Mouse (Mus musculus) heart, embryonic 14.5 days (tissue): Measurements from ENCODE around the gene Frmd6. TPM values are rescaled to one million over a fixed set of nuclear protein-coding genes. Genes with fewer than 3 reads are reported as not detected.

Source experiments
- ATAC-seq: fragments of 200-750 bp; cut with Nextera tagmentation; 2 replicates; pipeline ENCODE4 v1.8.0; 2017; ENCODE audit warnings: low read depth, moderate TSS enrichment; ENCODE audit not compliant: insufficient number of reproducible peaks, insufficient read depth, low FRiP score
- H3K27ac ChIP-seq, 2 experiments: fragments of 200-500 bp in 1 of 2; fragments of 300-500 bp in 1 of 2; sonication (generic) in 1 of 2; replicated peaks in 1 of 2; 2 replicates each; pipeline ENCODE4 v1.5.1; 2012 to 2014; ENCODE audit warnings: low read depth in 2 of 2, low read length in 2 of 2, control low read depth in 1 of 2, mild to moderate bottlenecking in 1 of 2, mixed read lengths in 1 of 2; ENCODE audit not compliant: control insufficient read depth in 1 of 2, insufficient read depth in 1 of 2
- H3K27me3 ChIP-seq: fragments of 300-500 bp; sonication (generic); 2 replicates; pipeline ENCODE4 v1.6.1; 2014; ENCODE audit warnings: mild to moderate bottlenecking, low read length, control low read depth; ENCODE audit not compliant: control insufficient read depth, insufficient read depth
- H3K36me3 ChIP-seq: fragments of 300-500 bp; sonication (generic); 2 replicates; pipeline ENCODE4 v1.6.1; 2014; ENCODE audit warnings: mild to moderate bottlenecking, control low read depth, low read length, mixed read lengths; ENCODE audit not compliant: control insufficient read depth, insufficient read depth
- H3K4me1 ChIP-seq, 2 experiments: fragments of 200-500 bp in 1 of 2; fragments of 300-500 bp in 1 of 2; sonication (generic) in 1 of 2; 2 replicates each; pipeline ENCODE4 v1.6.1; 2012 to 2014; ENCODE audit warnings: low read length in 2 of 2, control low read depth in 1 of 2, mixed read lengths in 1 of 2; ENCODE audit not compliant: control insufficient read depth in 2 of 2, insufficient read depth in 2 of 2
- H3K4me2 ChIP-seq: fragments of 300-500 bp; sonication (generic); 2 replicates; pipeline ENCODE4 v1.6.1; 2014; ENCODE audit warnings: mild to moderate bottlenecking, low read length
- H3K4me3 ChIP-seq, 2 experiments: fragments of 200-500 bp in 1 of 2; fragments of 300-500 bp in 1 of 2; sonication (generic) in 1 of 2; 2 replicates each; pipeline ENCODE4 v1.5.1; 2012 to 2014; ENCODE audit warnings: low read length in 2 of 2, mild to moderate bottlenecking in 2 of 2, control low read depth in 1 of 2, low read depth in 1 of 2, moderate library complexity in 1 of 2; ENCODE audit not compliant: control insufficient read depth in 1 of 2, insufficient read depth in 1 of 2
- H3K9ac ChIP-seq: fragments of 300-500 bp; sonication (generic); 2 replicates; pipeline ENCODE4 v1.6.1; 2014; ENCODE audit warnings: mild to moderate bottlenecking, low read length
- H3K9me3 ChIP-seq: fragments of 300-500 bp; sonication (generic); 2 replicates; pipeline ENCODE4 v1.6.1; 2016; ENCODE audit warnings: low read length, control low read depth; ENCODE audit not compliant: control insufficient read depth
- WGBS: fragments of 180-500 bp; shearing (Covaris S2); extraction: QIAGEN DNeasy Blood & Tissue Kit; methylation state at CpG from one replicate; pipeline ENCODE4 v1.1.7; 2014; 5-methylcytosine and 5-hydroxymethylcytosine counted together
- polyA plus RNA-seq: library from polyadenylated mRNA; unstranded; fragments of >200 nt; fragmentation: Nextera tagmentation; extraction: Ambion mirVana; gene quantifications from 2 replicates; pipeline ENCODE4 v1.2.1, GENCODE M21; 2014

The Frmd6 gene
- polyA plus RNA-seq, 1 experiment from 2014 or later: 27.0 TPM

DNA sequence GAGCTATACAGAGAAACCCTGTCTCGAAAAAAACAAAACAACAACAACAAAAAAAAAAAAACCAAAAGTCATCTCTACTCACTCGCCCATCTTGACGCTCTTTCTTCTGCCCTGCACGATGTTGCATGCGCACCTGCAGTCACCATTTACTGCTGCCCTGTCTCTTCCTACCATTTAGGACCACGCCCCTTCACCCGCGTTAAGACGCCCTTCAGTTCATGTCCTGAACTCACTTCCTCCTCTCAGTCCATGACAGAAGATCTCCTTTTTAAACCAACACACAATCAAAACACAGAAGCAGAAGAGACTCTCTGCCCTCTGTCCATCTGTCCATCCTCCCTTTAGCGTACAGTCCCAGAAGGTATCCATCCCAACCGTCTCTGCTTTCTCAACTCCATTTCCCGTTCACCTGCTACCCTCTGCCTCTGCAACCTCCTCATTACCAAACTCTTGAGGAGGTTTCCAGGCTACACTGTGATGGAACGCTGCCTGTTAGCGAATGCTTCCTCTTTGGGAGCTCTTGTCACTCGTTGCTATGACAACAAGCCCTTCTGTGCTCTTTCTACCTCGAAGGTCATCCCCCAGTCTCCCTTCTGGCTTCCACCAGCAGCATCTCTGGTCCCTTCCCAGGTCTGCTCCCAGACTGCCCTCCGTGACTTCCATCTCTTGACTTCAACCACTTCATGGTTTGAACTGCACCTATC lies 86.5 kb downstream of the Frmd6 start:
- Histone ChIP-seq H3K4me1 (peaks cover 12 to 13% of the 10 kb centered on the region in 2 experiments), H3K4me2 (no peak overlapping the region), H3K27me3 (no peaks in the 10 kb centered on the region), H3K9ac (no peak overlapping the region), H3K36me3 (no peaks in the 10 kb centered on the region), H3K27ac (no peak overlapping the region), H3K4me3 (no peak overlapping the region), H3K9me3 (no peaks in the 10 kb centered on the region)
- WGBS: 69% methylated on average over 17 of the region's 17 CpGs
- no peak for ATAC-seq

GRCm38 (mm10) chr12:70913429-70913828 lies 88.1 kb downstream of the Frmd6 start:
- Histone ChIP-seq H3K9me3 (no peaks in the 10 kb centered on the region), H3K27ac (no peak overlapping the region), H3K9ac (no peak overlapping the region), H3K4me2 (no peak overlapping the region), H3K4me3 (no peak overlapping the region), H3K36me3 (no peaks in the 10 kb centered on the region), H3K27me3 (no peaks in the 10 kb centered on the region), H3K4me1 (peaks cover 0 to 5% of the 10 kb centered on the region in 2 experiments; a peak in 1 of 4 replicates)
- WGBS: 47% methylated on average over 3 of the region's 3 CpGs
- ATAC-seq: no peak

- 48% methylated on average over 11 of the region's 11 CpGs for WGBS
- no peak overlapping the region for H3K9ac ChIP-seq
- H3K36me3 ChIP-seq: no peaks in the 10 kb centered on the region
- ATAC-seq: no peak
- no peak overlapping the region for H3K27ac ChIP-seq
- H3K4me1 ChIP-seq: peaks cover 0 to 5% of the 10 kb centered on the region in 2 experiments; a peak in 1 of 4 replicates
- no peak overlapping the region for H3K4me2 ChIP-seq
- no peaks in the 10 kb centered on the region for H3K27me3 ChIP-seq
- H3K9me3 ChIP-seq: no peaks in the 10 kb centered on the region
- H3K4me3 ChIP-seq: no peak overlapping the region
These were observed 89.1 kb downstream of the Frmd6 start for GRCm38 (mm10) chr12:70914387-70914786.

DNA sequence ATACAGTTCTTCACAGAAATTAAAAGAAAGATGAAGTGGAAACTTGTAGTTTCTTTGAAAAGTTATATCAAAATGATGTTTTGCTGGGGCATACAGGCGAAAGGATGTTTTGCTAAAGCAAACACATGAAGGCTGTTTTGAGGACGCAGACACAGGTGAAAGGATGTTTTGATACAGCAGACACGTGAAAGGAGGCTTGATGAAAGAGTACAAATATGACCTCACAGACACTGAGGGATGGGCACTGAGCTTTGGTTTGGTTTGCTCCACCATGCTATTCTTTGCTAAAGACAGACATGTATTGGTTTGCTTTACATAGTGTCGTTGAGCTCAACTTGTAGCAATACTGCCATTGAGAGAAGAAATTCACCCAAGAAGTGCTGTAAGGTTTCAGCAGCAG lies 104.5 kb downstream of the Frmd6 start:
- 0 out of 2 replicates have a peak, but pooled peaks cover 2% of the 10 kb centered on the region for H3K9me3 ChIP-seq
- WGBS: 85% methylated on average over 4 of the region's 4 CpGs
- H3K4me1 ChIP-seq: no peaks in the 10 kb centered on the region
- H3K27ac ChIP-seq: no peak overlapping the region
- no peak overlapping the region for H3K9ac ChIP-seq
- no peaks in the 10 kb centered on the region for H3K27me3 ChIP-seq
- no peaks in the 10 kb centered on the region for H3K36me3 ChIP-seq
- H3K4me3 ChIP-seq: no peak overlapping the region
- no peak overlapping the region for H3K4me2 ChIP-seq
- no peak for ATAC-seq

GRCm38 (mm10) chr12:70937150-70937549 lies 111.8 kb downstream of the Frmd6 start:
- Histone ChIP-seq H3K9ac (peak overlapping the region; percentile 96), H3K27ac (peak overlapping the region; percentile 91 to 99), H3K9me3 (0 out of 2 replicates have a peak, but pooled peaks cover 2% of the 10 kb centered on the region), H3K4me1 (peaks cover 2 to 4% of the 10 kb centered on the region in 2 experiments; a peak in 2 of 4 replicates), H3K27me3 (no peaks in the 10 kb centered on the region), H3K4me3 (peak overlapping the region; percentile 57 to 97), H3K36me3 (peaks cover 17% of the 10 kb centered on the region), H3K4me2 (peak overlapping the region; percentile 67)
- ATAC-seq: no peak
- WGBS: 38% methylated on average over 6 of the region's 12 CpGs

DNA sequence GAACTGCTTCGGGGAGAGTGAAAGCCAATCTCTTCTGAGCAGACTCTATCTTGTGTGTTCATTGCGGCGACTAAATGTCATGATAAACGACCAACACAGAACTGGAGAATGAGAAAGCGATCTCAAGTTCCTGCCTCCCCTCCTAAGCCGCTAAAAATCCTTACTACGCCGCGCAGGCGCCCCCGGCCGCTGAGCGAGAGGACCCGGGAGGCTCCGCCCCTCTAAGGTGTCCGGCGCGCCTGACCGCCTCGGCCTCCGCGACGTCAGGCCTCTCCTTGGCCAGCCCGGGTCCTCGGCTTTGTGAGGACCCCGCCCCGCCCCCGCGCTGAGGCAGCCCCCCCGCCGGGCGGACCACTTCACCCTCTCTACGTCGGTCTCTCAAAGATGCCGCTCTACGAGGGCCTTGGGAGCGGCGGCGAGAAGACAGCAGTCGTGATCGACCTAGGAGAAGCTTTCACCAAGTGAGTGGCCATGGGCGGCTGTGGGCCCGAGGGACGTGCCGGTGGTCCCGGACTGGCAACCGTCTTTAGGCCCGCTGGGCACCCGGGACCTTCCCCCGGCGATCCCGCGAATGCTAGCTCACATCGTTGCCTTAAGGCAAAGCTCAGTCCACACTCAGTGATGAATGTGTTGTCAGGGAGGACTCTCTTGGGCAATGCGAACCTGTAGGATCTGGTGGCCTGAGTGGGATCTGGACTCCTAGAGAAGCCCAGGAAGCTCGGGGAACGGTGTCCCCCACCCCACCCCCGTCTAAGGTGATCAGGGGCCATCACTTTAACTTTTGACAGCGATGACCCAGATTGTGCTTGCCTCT lies 112.5 kb downstream of the Frmd6 start, which contains the start of gene Actr10:
Gene Actr10, plus strand, starts transcription at position 287 of the 814 bp plus-strand sequence.
- under 1% methylated on average over 59 of the region's 59 CpGs for WGBS
- ATAC-seq: peak; percentile 95
- peaks cover 23% of the 10 kb centered on the region for H3K36me3 ChIP-seq

GRCm38 (mm10) chr12:70940806-70941205 lies 115.5 kb downstream of the Frmd6 start:
- WGBS: 98% methylated on average over 7 of the region's 7 CpGs
- Histone ChIP-seq H3K9ac (no peak overlapping the region), H3K27ac (no peak overlapping the region), H3K9me3 (no peaks in the 10 kb centered on the region), H3K4me2 (no peak overlapping the region), H3K4me3 (no peak overlapping the region), H3K36me3 (peaks cover 50% of the 10 kb centered on the region), H3K4me1 (peaks cover 2 to 6% of the 10 kb centered on the region in 2 experiments; a peak in 2 of 4 replicates), H3K27me3 (no peaks in the 10 kb centered on the region)
- ATAC-seq: no peak

More for the DNA sequence above, 112.5 kb downstream of the Frmd6 start, which contains the start of gene Actr10:
- Histone ChIP-seq H3K4me1 (peaks cover 2 to 4% of the 10 kb centered on the region in 2 experiments; a peak in 2 of 4 replicates), H3K27me3 (no peaks in the 10 kb centered on the region), H3K27ac (peak within 1 kb of the TSS; percentile 91 to 99), H3K4me3 (peak within 1 kb of the TSS; percentile 83 to 97), H3K4me2 (peak within 1 kb of the TSS; percentile 73), H3K9ac (peak within 1 kb of the TSS; percentile 96), H3K9me3 (0 out of 2 replicates have a peak, but pooled peaks cover under 1% of the 10 kb centered on the region)
